Mouse (Mus musculus): ENCODE results near the gene A630001G21Rik.

A630001G21Rik gene

GRCm38 (mm10) chr1:85771976-85772375, 6.5 kb downstream of the A630001G21Rik start:
- in situ Hi-C loops (cut with MboI, MseI) = loop anchor here (25.0 kb wide), 1 partner anchor 660 kb away; the partner anchor contains the start of genes A530032D15Rik and Gm10553

GRCm38 (mm10) chr1:85767754-85768153, 10.7 kb downstream of the A630001G21Rik start:
- in situ Hi-C loops (cut with MboI, MseI) = loop anchor here (25.0 kb wide), 1 partner anchor 655 kb away; the partner anchor contains the start of genes A530032D15Rik and Gm10553

GRCm38 (mm10) chr1:85766120-85766519, 12.3 kb downstream of the A630001G21Rik start:
- in situ Hi-C loops (cut with MboI, MseI) = loop anchor here (25.0 kb wide), 1 partner anchor 654 kb away; the partner anchor contains the start of genes A530032D15Rik and Gm10553

GRCm38 (mm10) chr1:85764291-85764690, 14.2 kb downstream of the A630001G21Rik start:
- in situ Hi-C loops (cut with MboI, MseI) = loop anchor here (25.0 kb wide), 1 partner anchor 652 kb away; the partner anchor contains the start of genes A530032D15Rik and Gm10553

- in situ Hi-C loops (cut with MboI, MseI) = loop anchor here (25.0 kb wide), 1 partner anchor 651 kb away; the partner anchor contains the start of genes A530032D15Rik and Gm10553
Observed at GRCm38 (mm10) chr1:85763386-85763785, 15.1 kb downstream of the A630001G21Rik start.

- in situ Hi-C loops (cut with MboI, MseI) = loop anchor here (25.0 kb wide), 1 partner anchor 649 kb away; the partner anchor contains the start of genes A530032D15Rik and Gm10553
Observed at GRCm38 (mm10) chr1:85761665-85762064, 16.8 kb downstream of the A630001G21Rik start.

- in situ Hi-C loops (cut with MboI, MseI) = loop anchor here (25.0 kb wide), 1 partner anchor 647 kb away; the partner anchor contains the start of genes A530032D15Rik and Gm10553
Observed at GRCm38 (mm10) chr1:85758969-85759293, 19.5 kb downstream of the A630001G21Rik start.

GRCm38 (mm10) chr1:85758231-85758968, 20.0 kb downstream of the A630001G21Rik start:
- in situ Hi-C loops (cut with MboI, MseI) = loop anchor here (25.0 kb wide), 1 partner anchor 646 kb away; the partner anchor contains the start of genes A530032D15Rik and Gm10553

- in situ Hi-C loops (cut with MboI, MseI) = loop anchor here (25.0 kb wide), 1 partner anchor 645 kb away; the partner anchor contains the start of genes A530032D15Rik and Gm10553
Observed at GRCm38 (mm10) chr1:85757531-85758230, 20.8 kb downstream of the A630001G21Rik start.

- in situ Hi-C loops (cut with MboI, MseI) = loop anchor here (5.0 to 25.0 kb wide), 3 partner anchors 40 to 640 kb away; partner anchors contain the start of genes A530032D15Rik, Cab39 and Gm10553
Observed at GRCm38 (mm10) chr1:85751932-85752680, 26.3 kb downstream of the A630001G21Rik start.

- in situ Hi-C loops (cut with MboI, MseI) = loop anchor here (5.0 to 25.0 kb wide), 3 partner anchors 41 to 639 kb away; partner anchors contain the start of genes A530032D15Rik, Cab39 and Gm10553
Observed at GRCm38 (mm10) chr1:85751494-85751893, 26.9 kb downstream of the A630001G21Rik start.

GRCm38 (mm10) chr1:85750650-85751049, 27.8 kb downstream of the A630001G21Rik start:
- in situ Hi-C loops (cut with MboI, MseI) = loop anchor here (5.0 to 25.0 kb wide), 3 partner anchors 42 to 638 kb away; partner anchors contain the start of genes A530032D15Rik, Cab39 and Gm10553

GRCm38 (mm10) chr1:85749829-85750228, 28.6 kb downstream of the A630001G21Rik start:
- in situ Hi-C loops (cut with MboI, MseI) = loop anchor here (5.0 to 25.0 kb wide), 3 partner anchors 42 to 638 kb away; partner anchors contain the start of genes A530032D15Rik, Cab39 and Gm10553

GRCm38 (mm10) chr1:85746511-85746910, 31.9 kb downstream of the A630001G21Rik start:
- in situ Hi-C loops (cut with MboI, MseI) = no loop called here

- in situ Hi-C loops (cut with MboI, MseI) = no loop called here
Observed at GRCm38 (mm10) chr1:85744539-85744938, 33.9 kb downstream of the A630001G21Rik start.

- in situ Hi-C loops (cut with MboI, MseI) = no loop called here
Observed at GRCm38 (mm10) chr1:85742916-85743505, 35.4 kb downstream of the A630001G21Rik start.

GRCm38 (mm10) chr1:85742333-85742732, 36.1 kb downstream of the A630001G21Rik start:
- in situ Hi-C loops (cut with MboI, MseI) = no loop called here

- in situ Hi-C loops (cut with MboI, MseI) = no loop called here
Observed at GRCm38 (mm10) chr1:85740923-85741322, 37.5 kb downstream of the A630001G21Rik start.

GRCm38 (mm10) chr1:85739819-85740218, 38.6 kb downstream of the A630001G21Rik start:
- in situ Hi-C loops (cut with MboI, MseI) = loop anchor here (5.0 kb wide), 2 partner anchors 58 to 158 kb away; no protein-coding TSS in a partner anchor

- in situ Hi-C loops (cut with MboI, MseI) = loop anchor here (5.0 kb wide), 2 partner anchors 57 to 157 kb away; no protein-coding TSS in a partner anchor
Observed at GRCm38 (mm10) chr1:85739000-85739399, 39.4 kb downstream of the A630001G21Rik start.

Data from regulatory T cell (primary cell).